Mouse (Mus musculus) testis, postnatal 14 days (tissue): ENCODE measurements around the gene 2310022A10Rik.

ENCODE experiments used
- DNase-seq: peaks from one replicate; pipeline ENCODE4 v3.0.0; 2021; ENCODE audit warnings: low spot score

Gene 2310022A10Rik

GRCm38 (mm10) chr7:27540935-27541334, 12.1 kb upstream of the 2310022A10Rik start:
- no peak for DNase-seq

- no peak for DNase-seq
Measured at GRCm38 (mm10) chr7:27541431-27541830, 11.6 kb upstream of the 2310022A10Rik start.

- no peak for DNase-seq
Measured at GRCm38 (mm10) chr7:27541922-27542321, 11.1 kb upstream of the 2310022A10Rik start.

GRCm38 (mm10) chr7:27542392-27543033, 10.5 kb upstream of the 2310022A10Rik start:
- DNase-seq, result peak; percentile 76

- DNase-seq, result no peak
Measured at GRCm38 (mm10) chr7:27543065-27543464, 10.0 kb upstream of the 2310022A10Rik start.

GRCm38 (mm10) chr7:27543851-27544250, 9.2 kb upstream of the 2310022A10Rik start:
- no peak for DNase-seq

- no peak for DNase-seq
Measured at GRCm38 (mm10) chr7:27544675-27545370, 8.2 kb upstream of the 2310022A10Rik start.

- no peak for DNase-seq
Measured at GRCm38 (mm10) chr7:27549597-27549996, 3.4 kb upstream of the 2310022A10Rik start.

- no peak for DNase-seq
Measured at GRCm38 (mm10) chr7:27552070-27552469, 963 bp upstream of the 2310022A10Rik start.

DNA sequence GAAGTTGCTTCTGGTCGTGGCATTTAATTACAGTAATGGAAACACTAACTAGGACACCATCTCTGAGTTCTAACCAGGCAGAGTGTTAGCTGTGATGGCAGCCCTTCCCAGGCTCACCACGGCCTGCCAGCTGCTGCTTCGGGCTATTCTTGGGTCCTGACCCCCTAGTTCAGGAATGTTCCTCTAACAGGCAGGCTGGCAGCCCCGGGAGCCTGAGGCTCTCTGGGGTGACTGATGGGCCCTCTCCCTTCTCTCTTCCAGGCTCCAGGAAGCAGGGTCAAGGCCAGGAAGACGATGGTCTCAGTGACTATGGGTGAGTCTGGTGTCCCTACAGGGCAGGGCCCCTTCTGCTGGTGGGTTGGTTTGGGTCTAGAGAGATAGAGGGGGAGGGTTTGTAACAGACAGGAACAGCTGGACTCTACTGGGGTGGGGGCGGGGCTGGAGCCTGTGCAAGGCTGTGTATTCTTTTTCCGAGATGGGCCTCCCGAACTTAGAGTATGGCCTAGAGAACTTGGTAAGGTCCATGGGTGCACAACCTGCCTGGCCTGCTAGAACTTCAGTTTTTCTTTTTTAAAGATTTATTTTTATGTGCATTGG, 7.4 kb downstream of the 2310022A10Rik start:
- DNase-seq, result no peak

DNA sequence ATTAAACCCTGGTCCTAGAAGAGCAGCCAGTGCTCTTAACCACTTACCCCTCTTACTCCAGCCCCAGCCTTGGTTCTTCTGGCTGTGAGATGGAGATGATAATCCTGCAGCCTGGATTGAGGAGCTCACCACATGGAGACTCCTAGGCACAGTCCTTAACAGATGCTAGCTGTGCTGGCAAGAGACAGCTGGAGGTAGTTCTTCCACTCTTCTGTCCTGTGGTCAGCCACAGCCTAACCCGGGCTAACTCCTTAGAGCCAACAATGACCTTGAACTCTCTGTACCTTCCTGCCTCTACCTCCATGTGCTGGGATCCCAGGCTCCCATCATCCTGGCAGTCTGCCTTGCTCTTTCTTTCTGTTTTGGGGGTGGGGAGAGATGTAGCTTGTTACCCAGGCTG, 7.9 kb downstream of the 2310022A10Rik start:
- no peak for DNase-seq

DNA sequence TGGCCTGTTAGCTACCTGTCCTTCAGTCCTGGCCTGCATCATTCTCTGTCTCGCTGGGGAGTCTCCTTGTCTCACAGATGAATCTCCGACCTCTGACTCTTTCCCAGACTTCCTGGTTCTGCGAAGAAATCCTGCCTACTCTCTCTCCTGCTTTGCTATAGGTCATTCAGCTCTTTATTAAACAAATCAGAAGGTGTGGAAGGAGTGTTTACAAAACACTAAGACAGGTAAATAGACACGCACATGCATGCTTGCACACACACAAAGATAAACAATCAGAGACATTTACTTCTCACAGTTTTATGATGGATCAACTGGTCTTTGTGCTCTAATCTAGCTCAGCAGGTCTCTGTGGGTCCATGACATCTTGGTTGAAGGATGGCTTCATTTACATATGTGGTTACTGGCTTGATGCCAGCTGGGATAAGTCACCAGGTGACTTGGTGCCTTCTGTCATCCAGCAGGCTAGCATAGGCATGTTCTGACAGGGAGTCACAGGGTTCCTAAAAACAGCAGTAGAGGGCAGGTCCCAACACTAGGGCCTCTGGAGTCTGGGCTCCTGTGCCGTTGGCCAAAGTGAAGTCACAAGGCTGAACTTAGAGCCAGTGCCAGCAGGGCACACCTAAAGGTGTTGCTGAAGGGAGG, 16.7 kb downstream of the 2310022A10Rik start:
- no peak for DNase-seq

DNA sequence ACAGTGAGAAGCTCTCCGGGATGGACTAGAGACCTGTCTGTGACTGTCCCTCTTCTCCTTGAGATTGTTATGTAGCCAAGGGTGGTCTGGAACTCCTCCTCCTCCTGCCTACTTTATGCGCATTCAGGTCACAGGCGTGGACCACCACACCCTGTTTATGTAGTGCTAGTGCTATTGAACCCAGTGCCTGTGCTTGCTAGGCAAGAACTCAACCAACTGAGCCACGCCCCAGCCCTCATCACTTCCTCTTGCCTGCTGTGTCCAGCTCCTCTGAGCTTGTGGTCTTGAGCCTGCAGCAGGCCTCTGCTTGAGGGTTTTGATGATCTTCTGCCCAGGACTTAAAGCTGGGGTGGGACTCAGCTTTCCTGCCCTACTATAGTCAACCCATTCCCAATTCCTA, 19.1 kb downstream of the 2310022A10Rik start:
- no peak for DNase-seq

DNA sequence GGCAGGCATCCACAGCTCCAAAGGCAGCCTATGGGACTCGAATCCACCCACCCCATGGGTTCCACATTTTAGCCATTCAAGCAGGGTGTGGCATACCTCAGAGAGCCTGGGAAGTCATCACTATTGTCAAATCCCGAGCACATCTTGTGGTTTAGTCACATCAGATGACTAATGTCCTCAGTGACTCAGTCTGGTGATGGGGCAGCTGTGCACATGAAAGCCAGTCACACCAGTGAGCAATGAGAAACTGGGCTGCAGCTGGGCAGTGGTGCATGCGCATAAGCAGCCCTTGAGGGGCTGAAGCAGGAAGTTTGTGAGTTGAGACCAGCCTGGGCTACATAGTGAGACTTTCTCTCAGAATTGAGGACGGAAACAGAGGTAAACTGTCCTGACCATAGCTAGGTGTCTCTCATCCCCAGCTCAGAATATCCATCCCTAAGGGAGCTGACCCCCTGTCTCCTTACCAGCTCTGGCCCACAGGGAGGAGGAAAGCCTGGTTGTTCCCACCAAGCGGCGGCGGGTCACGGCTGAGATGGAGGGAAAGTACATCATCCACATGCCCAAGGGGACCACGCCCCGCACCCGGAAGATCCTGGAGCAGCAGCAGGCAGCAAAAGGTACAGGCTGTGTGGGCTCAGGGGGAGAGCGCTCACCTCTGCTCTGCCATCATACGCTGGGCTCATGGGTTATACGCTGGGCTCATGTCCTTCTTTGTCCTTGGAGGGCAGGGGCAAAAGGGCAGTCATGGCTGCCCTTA, 21.3 kb downstream of the 2310022A10Rik start:
- no peak for DNase-seq

DNA sequence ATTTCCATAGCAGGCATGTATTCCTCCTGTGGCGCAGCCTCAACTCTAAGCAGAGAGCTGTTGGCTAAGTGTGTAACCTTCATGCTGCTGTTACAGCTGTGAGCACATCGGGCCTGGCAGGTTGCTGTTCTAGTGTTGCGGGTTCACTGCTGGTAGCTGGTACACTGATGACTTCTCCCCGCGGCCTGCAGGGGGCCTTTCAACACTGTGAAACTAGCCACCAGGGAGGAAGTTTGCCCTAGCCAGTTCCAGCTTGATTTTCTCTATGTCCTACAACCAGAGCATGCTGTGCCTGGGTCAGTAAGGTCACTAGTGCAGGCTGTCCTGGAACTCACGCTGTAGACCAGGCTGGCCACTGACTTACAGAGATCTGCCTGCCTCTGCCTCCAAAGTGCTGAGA, 23.9 kb downstream of the 2310022A10Rik start:
- no peak for DNase-seq

DNA sequence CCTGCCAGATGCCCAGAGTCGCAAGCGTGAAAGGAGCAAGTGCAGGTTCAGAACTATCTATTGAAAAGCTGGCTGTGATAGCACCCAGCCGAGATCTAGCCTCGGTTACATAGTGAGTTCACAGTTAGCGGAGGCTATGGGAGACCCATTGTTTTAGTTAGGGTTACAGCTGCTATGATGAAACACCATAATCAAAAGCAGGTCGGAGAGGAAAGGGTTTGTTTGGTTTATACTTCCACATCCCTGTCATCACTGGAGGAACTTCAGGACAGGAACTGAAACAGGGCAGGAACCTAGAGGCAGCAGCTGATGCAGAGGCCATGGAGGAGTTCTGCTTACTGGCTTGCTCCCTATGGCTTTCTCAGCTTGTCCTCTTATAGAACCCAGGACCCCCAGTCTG, 24.6 kb downstream of the 2310022A10Rik start:
- DNase-seq, result no peak

- DNase-seq, result no peak
Measured at GRCm38 (mm10) chr7:27578465-27578864, 25.4 kb downstream of the 2310022A10Rik start.

- no peak for DNase-seq
Measured at GRCm38 (mm10) chr7:27580380-27581174, 27.5 kb downstream of the 2310022A10Rik start.

GRCm38 (mm10) chr7:27586861-27587260, 33.8 kb downstream of the 2310022A10Rik start:
- no peak for DNase-seq

GRCm38 (mm10) chr7:27587741-27588140, 34.7 kb downstream of the 2310022A10Rik start:
- DNase-seq, result no peak

- no peak for DNase-seq
Measured at GRCm38 (mm10) chr7:27590088-27590487, 37.1 kb downstream of the 2310022A10Rik start.
